Mouse (Mus musculus): ENCODE measurements at regions not wholly inside any gene's neighbourhood (a gene's known extent, or its start where the extent isn't known, plus 50 kb on each side); places are given as distances from the start of the nearest gene placed in this dataset.

DNA sequence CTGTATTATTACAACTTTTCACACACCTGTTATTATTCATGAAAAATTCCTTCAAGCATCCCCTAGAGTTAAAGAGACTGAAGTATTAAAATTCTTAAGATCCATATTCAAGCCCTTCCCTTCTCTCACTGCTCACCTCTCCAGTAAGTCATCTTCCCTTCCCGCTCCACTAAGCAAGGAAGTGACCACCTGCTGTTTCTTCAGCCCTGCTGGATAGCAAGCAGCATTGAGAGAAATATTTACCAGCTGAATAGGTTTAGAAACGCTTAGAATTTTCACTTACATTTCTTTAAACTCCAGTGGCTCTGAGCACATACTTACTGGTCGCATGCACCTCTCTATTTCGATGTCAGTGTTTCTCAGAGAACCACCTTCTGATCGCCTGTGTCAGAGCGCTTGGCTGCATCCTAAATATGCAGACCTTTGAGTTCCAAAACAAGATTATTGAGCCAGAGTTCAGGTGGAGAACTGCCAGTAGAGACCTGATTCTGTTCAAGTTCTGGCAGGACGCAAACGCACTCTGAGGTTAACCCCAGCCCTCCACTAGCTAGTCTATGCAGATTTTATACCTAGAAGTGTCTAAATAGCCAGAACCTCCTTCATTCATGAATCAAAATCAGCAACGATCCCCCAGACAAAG lies 314.9 kb downstream of the Mllt3 start:
- DNase-seq = no peak

DNA sequence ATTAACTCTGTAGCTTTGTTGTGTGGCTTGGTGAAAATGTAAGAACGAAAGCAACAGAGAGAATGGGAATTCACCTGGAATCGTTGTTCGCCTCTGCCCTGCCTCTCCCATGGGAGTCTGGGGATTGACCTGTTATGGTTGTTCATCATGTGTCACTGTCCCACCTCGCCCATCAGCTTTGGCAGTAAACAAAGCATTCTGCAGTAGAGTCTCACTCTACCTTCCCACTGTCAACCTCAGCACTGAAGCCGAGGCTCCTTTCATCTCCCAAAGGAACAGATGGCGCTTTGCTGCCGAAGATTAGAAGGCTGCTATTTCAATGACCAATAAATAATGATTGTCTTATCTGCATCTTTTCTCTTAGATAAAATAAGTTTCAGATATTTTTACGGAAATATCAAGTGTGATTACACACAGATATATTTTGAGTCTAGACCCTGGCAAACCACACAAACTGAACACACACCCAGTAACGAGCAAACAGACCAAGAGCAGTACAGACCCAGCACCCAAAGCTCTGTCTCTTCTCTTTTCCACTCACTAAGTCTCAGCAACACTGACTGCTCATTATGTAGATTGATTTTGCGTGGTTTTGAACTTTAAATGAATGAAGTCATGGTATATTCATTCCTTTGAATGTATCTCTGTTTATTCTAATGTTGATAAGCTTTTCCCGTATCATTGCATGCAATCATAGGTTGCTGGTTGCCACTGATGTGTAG lies 317.8 kb downstream of the Mllt3 start:
- DNase-seq = no peak

DNA sequence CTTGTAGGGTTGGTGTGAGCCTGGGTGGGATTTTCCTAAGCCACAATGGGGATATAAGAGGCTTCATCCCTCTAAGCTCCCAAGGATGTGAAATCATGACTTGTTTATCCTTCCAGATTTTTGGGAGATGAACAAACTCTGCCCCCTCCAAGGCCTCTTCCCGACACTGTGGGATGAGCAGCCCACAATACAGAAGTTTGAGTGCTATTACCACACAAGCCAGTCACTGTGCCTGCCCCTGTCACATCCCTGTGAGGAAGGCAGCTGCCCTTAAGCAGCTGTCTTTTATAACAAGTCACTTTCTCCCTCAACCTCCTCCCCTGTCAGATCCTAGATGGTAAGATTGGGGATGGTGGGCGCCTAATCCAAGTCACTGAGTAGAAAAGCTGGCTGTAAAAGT lies 320.5 kb downstream of the Mllt3 start:
- DNase-seq = no peak

DNA sequence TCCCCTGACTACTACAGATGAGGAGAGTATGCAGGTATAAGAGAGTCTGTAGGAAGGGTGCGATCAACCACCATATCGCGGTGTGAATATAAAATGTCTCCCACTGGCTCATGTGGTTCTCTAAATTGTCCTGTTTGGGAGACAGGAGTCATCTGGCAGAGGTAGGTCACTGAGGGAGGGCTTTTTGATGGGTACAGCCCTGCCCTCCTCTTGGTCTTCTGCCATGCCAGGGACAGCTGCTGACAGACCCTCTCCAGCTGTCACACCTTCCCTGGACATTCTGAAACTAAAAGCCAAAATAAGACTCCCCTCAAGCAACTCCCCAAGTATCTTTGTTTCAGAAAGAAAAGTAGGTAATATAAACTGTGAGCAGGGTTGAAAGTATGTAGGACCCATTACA lies 320.9 kb downstream of the Mllt3 start:
- no peak for DNase-seq

DNA sequence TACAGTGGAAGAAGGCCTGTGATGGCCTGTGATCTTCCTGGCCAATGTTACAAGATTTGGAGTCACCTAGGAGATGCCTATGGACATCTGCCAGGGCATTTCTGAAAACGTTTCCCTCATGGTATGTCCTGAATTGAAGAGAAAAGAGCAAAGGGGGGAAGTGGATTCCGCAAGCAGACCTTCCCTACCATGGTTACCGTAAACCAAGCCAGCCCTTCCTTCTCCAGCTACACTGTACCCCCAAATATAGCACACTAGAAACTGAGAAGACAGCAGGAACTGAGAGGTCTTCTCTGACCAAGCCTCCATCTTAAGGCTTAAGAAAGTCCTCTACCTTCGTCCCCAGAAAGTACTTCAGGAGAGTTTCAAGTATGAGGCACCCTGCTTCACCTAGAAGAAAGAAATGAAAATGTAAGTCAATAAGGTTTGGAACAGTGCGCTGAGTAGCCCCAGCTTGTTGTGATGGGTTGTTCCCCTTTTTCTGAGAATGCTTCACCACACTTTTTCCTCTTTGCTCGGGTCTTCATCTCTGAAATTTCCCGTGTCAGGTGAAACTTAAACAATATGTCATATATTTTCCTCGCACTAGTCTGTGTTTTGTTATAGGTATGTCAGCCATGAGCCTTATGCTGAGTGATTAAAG lies 321.9 kb downstream of the Mllt3 start:
- no peak for DNase-seq

DNA sequence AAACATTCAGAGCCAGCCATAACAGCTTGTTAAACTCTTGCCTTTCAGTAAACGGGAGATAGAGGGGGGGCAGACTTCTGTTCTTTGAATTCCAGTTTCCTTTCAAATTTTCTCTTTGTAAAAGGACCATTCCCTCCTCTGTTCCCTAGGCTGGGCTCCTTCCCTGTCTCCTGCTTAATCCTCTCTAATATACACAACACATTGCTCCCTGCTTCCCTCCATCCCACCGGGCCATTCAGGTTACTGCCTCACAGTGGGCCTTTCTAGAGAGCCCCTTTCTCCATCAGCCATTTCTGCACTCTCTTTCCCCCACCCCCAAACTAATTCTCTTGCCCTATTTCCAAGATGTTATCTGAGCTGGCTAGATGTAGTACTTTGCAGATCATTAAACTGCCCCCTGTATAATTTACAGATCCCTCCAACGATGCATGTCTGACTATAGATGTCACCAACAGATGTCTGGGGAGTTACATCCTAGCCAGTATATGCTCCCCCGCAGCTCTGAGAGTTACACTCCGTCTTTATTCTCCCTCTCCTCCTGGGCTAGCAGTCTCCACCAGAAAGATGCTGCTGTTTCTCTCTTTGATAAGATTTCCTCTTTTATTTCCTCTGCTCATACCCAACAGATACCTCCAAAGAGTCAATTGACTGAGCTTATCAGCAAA lies 324.1 kb downstream of the Mllt3 start:
- no peak for DNase-seq

DNA sequence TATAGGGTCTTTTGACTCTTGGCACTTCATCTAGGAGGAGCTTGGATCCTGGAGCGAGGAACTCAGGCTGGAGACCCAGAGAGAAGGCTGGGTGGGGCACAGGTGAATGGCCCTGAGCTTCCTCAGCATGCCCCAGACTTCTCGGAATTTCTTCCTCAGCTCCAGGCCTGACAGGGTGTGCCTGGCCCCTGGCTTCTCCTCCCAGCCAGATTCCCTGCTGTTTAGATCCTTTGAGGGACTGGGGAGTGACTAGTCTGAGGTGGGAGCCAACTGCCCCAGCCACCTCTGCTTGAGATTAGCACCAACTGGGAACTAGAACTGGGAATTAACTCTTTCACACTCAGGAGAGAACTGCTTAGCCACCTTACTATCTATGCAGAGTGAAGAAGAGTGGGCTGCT lies 325.8 kb downstream of the Mllt3 start:
- DNase-seq = no peak

DNA sequence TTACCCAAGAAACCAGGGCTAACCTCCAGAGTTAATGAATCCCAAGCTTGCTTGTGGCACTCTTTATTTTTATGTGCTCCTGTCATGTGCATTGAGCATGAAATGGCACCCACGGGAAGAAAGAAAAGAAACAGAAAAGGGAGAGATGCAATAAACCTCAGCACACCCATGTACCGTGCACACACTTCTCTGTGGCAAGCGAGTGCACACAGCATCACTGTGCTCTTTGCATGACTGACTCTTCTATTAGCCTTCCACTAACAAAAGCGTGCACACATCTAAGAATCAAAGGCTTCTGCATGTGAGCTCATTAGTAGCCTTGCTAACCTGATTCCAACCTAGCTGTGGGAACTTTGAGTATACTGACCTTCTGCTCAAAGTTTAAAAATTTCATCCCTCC lies 330.3 kb downstream of the Mllt3 start:
- DNase-seq = no peak

DNA sequence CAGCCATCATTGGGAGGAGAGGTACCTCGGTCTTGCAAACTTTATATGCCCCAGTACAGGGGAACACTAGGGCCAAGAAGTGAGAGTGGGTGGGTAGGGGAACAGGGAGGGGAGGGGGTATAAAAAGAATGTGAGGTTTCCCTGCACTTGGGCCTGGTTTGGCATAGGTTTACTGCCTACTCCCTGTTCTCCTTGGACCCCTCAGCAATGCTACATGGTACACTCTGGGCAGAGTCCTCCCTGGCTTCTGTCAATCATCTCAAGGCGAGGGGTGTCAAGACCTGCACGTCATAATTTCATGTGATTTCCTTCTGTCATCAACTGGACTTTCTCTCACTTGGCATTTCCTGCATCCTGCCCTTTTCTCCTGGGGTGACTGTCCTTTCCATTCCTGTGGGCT lies 330.9 kb downstream of the Mllt3 start:
- no peak for DNase-seq

DNA sequence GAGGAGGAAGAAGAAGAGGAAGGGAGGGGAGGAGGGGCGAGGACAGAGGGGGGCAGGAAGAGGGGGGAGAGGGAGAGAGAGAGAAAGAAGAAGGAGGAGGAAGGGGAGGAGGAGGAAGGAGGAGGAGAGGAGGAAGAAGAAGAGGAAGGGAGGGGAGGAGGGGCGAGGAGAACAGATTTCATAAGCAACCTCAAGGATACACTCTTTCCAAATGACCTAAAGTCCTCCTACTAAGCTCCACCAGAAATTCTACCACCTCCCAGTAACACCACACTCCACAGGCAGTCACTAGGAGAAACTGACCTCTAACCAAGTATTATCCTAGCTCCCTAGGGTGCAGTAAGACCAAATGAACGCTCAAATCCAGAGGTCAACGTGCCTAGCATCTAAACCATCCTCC lies 332.1 kb downstream of the Mllt3 start:
- DNase-seq = no peak

DNA sequence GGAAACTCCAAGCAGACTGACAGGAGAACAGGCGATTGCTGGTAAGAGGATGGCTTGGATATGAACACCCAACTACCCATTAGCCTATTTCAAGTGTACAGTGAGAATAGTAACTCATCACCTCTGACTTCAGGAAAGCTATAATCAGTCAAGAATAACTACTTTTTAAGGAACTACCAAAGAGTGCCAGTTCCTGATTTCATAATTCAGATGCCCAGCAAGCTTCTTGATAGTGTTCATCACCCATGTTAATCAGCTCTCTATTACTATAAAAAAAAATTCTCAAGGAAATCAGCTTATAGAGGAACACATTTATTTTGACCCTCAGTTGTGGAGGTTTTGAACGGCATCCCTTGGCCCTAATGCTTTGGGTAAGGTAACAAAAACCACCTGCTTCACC lies 332.7 kb downstream of the Mllt3 start:
- DNase-seq = no peak

DNA sequence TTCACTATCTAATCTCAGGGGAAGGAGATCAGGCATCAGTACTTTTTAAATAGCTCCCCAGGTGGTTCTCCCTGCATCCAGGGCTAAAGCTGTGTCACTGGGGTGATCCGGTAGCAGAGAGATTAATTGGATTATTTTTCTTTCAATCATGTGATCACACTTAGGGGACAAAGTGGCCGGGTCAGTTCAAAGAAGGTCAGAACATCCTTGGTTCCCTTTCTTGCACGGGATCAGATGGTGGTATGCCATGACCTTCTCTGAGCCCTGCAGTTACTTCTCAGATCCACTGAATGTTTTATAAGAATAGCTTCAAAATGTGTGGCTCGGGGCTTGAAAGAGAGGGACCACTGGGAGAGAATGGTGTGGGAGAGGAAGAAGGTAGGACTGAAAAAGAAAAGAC lies 333.6 kb downstream of the Mllt3 start:
- DNase-seq = no peak

DNA sequence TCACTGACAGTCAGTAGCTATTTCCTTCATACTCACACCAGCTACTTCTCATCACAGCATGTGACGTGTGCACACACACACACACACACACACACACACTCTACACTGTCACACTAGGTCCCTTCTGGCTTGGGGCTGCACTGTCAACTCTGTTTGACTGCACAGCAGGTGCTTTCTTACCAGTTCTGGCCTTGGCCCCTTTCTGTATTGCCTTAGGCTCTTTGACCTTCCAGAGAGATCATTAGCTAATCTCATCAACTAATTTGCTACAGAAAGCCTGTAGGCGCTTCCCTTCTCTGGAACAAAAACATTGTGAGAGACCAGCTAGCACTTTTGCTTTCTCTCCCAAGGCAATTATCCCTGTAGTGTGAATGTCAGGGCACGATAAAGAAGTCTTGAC lies 334.4 kb downstream of the Mllt3 start:
- no peak for DNase-seq

DNA sequence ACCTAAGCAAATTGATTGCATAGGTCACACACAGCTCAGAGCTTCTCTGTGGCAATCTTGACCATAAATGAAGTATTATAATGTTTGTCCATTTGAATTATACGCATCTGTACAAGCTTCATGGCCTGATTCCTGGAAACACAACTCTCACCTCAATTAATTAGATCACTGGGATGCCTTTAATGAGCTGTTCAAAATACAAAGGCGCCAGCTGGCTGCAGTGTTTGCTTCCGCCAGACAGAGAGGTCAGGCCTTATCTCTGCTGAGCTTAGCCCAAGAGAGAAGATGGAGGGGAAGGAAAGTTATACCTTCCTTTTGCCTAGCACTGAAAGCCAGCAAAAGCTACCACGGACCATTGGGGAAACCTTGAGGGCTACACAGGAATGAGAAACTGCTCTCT lies 336.2 kb downstream of the Mllt3 start:
- no peak for DNase-seq

DNA sequence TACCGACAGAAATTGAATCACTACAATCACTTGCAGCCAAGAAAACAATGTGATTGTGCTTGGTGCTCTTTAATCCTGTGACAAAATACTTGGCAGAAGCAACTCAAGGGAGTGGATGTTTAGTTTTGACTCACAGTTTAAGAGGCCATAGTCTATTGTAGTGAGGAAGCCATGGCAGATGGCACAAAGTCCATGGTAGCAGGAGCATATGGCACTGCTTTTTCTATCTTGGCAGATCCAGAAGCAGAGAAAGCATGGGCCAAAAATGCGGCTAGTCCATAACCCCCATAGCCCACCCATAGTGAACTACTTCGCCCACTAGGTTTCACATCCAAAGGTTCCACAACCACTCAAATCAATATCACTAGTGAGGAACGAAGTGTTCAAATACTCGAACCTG lies 337.4 kb downstream of the Mllt3 start:
- no peak for DNase-seq

DNA sequence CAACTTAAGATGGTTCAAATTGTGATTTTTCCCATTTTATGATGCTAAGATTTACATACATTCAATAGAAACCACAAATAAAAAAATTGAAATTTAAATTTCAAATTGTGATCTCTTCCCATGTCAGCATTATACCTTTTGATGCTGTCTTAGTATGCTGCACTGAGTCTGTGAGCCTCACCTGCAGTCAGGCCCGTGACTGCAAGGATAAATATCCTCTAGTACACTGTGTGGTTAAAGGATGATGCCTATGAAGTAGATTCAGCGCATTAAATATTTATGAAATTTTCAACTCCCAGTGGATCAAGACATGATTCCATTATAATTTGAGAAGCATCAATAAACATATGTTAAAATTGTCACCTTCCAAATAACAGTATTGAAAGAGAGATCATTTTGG lies 340.4 kb downstream of the Mllt3 start:
- DNase-seq = no peak

DNA sequence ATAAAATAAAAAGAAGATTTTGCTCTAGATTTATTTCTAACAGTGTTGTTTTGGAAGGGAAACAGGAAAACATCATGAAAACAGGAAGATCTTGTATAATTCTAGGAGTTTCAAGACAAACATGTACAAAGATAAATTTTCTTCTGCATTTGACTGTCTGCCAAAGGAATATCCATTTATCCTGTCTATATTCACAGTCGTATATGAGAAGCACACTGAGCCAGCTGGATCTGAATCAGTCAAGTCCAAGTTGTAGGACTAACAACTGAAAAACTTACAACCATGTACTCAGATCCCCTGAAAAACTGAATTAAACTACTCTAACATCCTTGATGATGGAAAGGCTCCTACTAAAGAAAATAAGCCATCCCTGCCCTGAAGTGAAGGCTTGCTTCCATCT lies 348.2 kb downstream of the Mllt3 start:
- DNase-seq = no peak

DNA sequence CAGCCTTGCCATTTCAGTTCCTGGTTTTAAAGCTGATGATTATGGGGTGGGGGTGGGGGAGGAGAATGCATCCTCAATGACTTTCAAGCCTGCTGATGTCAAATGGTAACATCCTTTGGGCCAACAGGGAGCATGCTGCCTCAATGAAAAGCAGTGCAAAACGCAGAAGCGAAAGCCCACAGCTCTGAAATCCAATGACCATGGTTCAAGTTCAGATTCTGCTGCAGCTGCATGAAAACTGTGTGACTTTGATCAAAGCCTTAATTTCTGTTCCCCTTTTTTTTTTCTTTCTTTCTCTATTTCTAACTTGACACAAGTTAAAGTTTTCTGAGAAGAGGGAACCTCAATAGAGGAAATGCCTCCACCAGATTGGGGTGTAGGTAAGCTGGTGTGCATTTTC lies 350.4 kb downstream of the Mllt3 start:
- DNase-seq = no peak

DNA sequence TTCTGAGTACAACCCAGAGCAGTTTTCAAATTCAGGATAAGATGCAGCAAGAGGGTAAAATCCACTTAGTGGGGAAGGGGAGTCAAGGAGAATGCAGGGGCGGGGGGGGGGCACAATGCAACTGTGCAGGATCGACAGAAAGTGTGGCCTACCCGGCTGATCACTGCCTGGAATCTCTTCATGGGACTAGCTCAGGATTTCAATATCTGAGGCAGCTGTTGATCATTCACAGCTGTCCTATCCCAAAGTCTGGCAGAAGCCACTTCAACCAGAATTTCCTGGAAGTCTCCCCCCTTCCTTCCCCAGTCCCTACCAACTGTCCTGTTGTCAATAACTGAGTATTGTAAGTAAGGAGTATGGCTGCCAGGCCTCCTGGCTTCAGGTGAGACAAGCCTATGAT lies 362.1 kb downstream of the Mllt3 start:
- DNase-seq = no peak

DNA sequence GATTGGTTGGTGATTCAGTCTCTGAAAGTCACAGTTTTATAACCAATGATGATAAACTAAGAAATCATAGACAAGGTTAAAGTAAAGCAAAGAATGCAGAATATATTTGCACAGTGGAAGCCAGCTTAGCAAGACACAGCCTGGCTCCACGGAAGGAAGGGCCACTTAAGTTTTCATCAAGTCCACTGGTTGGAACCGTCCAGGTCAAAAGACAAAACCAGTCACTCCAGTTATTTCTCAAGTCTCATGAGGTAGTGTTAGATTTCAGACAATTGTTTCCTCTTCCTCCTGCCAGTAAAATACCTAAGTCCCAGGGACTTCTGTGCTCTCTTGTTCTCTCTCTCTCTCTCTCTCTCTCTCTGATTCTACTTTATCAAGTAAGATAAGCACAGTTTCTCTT lies 363.0 kb downstream of the Mllt3 start:
- no peak for DNase-seq

DNA sequence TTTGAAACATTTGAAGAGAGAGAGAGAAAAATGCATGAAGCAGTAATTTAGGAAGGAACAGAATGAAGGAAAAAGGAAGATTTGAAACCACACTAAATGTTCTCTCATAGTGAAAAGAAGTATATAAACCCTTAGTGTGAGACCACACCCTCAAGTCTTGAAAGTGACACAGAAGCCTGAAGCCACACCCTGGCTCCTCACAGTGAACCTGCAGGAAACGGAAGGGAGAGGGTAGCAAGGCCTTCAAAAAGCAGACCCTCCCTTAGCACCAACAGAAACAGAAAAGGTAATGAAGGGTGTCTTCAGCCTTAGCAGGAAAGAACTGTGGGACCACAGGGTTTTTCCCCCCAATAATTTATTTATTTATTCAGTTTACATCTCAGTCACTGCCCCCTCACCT lies 363.7 kb downstream of the Mllt3 start:
- peak; percentile 26 for DNase-seq

DNA sequence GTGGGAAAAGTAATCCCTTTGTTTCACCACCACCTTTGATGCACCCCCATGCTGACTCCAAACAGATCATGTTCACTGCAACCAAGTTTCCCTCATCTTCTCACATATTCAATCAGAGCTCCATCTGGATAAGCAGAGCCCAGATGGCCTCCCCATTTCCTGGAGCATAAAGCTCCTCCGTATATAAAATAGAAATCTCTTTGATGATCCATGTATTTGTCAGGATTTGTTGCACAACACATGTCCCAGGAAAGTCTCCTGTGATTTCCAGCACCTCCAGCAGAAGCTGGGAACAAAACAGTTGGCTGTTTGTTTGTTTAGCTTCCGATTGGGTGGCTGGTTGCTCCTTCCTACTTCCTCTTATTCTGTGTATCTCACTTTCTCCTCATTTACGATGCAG lies 364.9 kb downstream of the Mllt3 start:
- DNase-seq = no peak

DNA sequence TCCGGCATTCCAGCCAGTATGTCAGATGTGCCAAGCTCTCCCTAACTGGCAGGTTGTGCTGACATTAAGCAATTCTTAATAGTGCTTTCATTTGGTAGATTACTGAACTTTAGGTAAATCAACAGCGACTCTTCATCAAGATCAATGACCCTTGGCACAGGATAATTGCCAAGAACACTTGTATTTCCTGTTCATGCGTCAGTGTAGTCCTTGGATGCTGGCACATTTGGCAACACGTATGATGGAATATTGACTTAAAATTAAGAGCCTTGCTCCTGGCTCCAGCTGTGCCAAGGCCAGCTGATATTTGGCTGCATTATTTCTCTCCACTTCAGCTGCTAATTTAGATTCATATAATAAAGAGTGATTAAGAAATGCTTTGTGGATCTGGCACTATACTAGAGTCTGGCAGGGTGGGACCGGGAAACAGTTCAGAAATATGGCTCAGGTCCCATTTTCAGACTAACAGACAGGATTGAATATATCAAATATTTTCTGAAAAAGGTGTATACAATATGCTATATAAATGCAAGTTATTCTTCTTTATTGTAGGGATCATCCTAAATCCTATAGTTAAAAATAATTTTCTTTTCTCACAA lies 365.5 kb downstream of the Mllt3 start:
- no peak for DNase-seq

DNA sequence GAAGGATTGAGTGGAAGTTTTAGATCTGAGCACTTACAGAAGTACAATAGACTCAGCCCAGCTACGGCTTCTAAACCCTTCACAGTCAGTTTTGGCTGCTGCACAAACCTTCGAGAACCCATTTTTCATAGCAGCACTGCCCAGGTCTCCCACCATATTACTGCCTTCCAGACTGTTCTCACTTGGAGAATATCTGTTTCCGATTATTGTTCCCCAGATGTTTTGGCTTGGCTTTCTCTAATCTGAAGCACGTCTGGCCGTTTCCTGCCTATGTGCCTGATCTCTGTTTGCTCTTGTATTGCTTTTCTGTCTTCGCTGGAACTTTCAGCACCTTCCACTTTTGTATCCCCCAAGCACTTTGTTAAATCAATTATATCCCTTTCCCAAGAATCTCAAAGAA lies 368.0 kb downstream of the Mllt3 start:
- DNase-seq = no peak

Data from thymus, postnatal 14 days (tissue).